Mouse (Mus musculus) testis, adult 2 months (tissue): Measurements from ENCODE around the gene Ptpn14.

Experiments used
- CTCF ChIP-seq: fragments of 200-500 bp; IDR thresholded peaks from 2 replicates; pipeline ENCODE4 v1.5.1; 2012; ENCODE audit warnings: low read depth, mild to moderate bottlenecking, inconsistent platforms, low read length, moderate library complexity; ENCODE audit not compliant: control insufficient read depth, insufficient read depth, insufficient replicate concordance
- POLR2A ChIP-seq: fragments of 200-500 bp; IDR thresholded peaks from 2 replicates; pipeline ENCODE4 v1.6.1; 2012; ENCODE audit warnings: low read depth, mild to moderate bottlenecking, inconsistent platforms, low read length, moderate library complexity; ENCODE audit not compliant: control insufficient read depth

DNA sequence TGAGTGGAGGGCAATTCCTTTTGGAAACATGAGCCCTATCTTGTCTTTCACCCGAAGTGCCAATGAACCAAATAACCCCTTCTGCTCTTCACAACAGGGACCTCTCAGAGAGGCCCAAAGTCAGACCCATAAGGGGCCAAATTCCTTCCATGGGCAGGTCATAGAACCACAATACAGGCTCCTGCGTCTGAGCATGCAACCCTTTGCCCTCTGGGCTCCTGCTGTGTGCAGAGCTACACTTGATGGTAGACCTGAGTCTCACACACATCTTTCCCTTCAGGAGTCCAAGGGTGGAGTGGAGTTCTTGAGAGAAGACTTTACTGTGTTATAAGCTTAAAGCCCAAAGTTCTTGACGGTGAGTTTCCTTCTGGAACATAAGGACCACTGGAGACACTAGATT is 51.2 kb downstream of the Ptpn14 start:
- TF ChIP-seq CTCF (no peak), POLR2A (no peak)
